Mouse (Mus musculus): ENCODE measurements around the gene Acsl1.

DNA sequence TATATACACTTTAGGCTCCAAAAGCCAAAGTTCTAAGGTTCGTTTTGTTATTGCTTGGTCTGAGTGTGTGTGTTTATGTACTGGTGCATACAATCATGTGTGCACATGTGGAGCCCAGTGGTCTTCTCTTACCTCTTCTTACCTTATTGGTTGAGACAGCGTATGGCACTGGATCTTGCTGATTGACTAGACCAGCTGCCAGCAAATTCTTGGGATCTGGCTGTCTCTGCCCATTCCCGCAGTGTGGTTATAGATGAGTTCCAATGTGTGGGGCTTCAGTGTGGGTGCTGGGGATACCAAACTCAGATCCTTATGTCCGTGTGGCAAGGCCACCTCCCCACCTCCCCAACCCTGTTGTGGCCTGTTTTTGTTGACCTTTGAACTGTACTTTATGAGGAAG lies 21.8 kb upstream of the Acsl1 start:
- no peak for TF ChIP-seq EP300 (IDR thresholded peaks at IDR 0.05; ENCODE audit: low read depth)
- TF ChIP-seq CTCF (IDR thresholded peaks at IDR 0.05; ENCODE audit: low read depth) = no peak

Measured in heart, postnatal 0 days (tissue).